ENCODE assay signal across 24 mouse cellular contexts in the genomic region with DNA sequence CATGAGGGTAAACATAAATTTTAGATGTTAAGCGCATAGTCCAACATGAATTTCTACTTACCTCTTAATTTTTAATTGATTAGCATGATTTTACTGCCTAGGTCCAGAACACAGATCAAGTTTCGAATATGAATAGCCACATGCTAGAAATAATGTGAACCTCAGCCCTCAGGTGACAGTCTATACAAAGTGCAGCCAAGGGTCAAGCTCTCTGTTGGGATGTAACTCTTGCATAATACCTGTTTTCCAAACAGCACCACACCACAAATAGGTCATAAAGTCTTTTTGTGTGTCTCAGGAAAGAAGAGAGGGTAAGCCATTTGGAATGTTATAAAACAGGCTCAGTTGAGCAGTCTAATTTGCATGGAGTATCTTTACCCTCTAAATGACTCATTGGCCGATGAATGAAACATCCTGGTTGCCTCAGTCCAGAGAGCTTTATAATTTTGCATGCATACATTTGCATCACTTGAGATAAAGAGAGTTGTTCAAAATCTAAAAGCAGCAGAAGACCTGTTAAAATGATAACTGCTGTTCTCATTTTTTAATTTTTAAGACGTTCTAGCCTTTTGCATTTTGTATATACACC.
"Had no signal": no experiment of that assay in that cellular context is flagged by ENCODE, and none has a peak within 500 bp of the region (broad histone marks: within the 10 kb centered on the region; RNA-seq: fewer than 3 reads in every experiment).

No protein-coding gene starts in this region.

- H3K4me2 ChIP-seq: heart, embryonic 11.5 days; heart, embryonic 13.5 days; heart, embryonic 15.5 days; hindbrain, embryonic 13.5 days; hindbrain, embryonic 15.5 days; limb, embryonic 12.5 days; liver, embryonic 13.5 days; liver, embryonic 15.5 days had no signal

- H3K4me3 ChIP-seq: heart, adult 2 months; heart, embryonic 13.5 days; heart, embryonic 15.5 days; hindbrain, embryonic 13.5 days; hindbrain, embryonic 15.5 days; layer of hippocampus, adult 2 months; limb, embryonic 10.5 days; limb, embryonic 12.5 days; liver, embryonic 13.5 days; liver, embryonic 15.5 days had no signal

- ATAC-seq: hindbrain, postnatal 0 days; intestine, postnatal 0 days had no signal

- DNase-seq: gastrocnemius, postnatal 14 days; gastrocnemius, postnatal 36 days; heart, adult 11 months; heart, postnatal 14 days; heart, postnatal 36 days; kidney, adult 18-20 months; kidney, adult 8-10 months; kidney, postnatal 10 days; kidney, postnatal 25 days; kidney, postnatal 4 days; liver; liver, embryonic 13.5 days had no signal

- H3K4me1 ChIP-seq: heart, embryonic 13.5 days; heart, embryonic 15.5 days; hindbrain, embryonic 13.5 days; hindbrain, embryonic 15.5 days; limb, embryonic 10.5 days; limb, embryonic 12.5 days; liver, embryonic 13.5 days; liver, embryonic 15.5 days had no signal

- H3K27me3 ChIP-seq: heart, embryonic 13.5 days; heart, embryonic 15.5 days; hindbrain, embryonic 13.5 days; hindbrain, embryonic 15.5 days; limb, embryonic 12.5 days; liver, embryonic 13.5 days; liver, embryonic 15.5 days had no signal

- H3K27ac ChIP-seq: heart, adult 2 months; heart, embryonic 13.5 days; heart, embryonic 15.5 days; hindbrain, embryonic 13.5 days; hindbrain, embryonic 15.5 days; hindbrain, postnatal 0 days; layer of hippocampus, adult 2 months; limb, embryonic 10.5 days; limb, embryonic 12.5 days; liver, embryonic 13.5 days; liver, embryonic 15.5 days had no signal

- H3K9ac ChIP-seq: heart, embryonic 13.5 days; heart, embryonic 15.5 days; hindbrain, embryonic 13.5 days; hindbrain, embryonic 15.5 days; limb, embryonic 12.5 days; liver, embryonic 13.5 days; liver, embryonic 15.5 days had no signal

- H3K36me3 ChIP-seq: heart, embryonic 13.5 days; heart, embryonic 15.5 days; hindbrain, embryonic 13.5 days; hindbrain, embryonic 15.5 days; limb, embryonic 10.5 days; limb, embryonic 12.5 days; liver, embryonic 13.5 days; liver, embryonic 15.5 days had no signal

- H3K9me3 ChIP-seq: heart, embryonic 13.5 days; heart, embryonic 15.5 days; hindbrain, embryonic 13.5 days; hindbrain, embryonic 15.5 days; limb, embryonic 10.5 days; limb, embryonic 12.5 days; liver, embryonic 13.5 days; liver, embryonic 15.5 days had no signal
